Mouse (Mus musculus) heart, postnatal 0 days (tissue): ENCODE results near the gene Nfix.

ENCODE experiments used
- CTCF ChIP-seq: IDR thresholded peaks from 2 replicates; pipeline ENCODE4 v1.5.1; 2016; ENCODE audit warnings: antibody characterized with exemption, control low read depth, low read depth
- EP300 ChIP-seq: IDR thresholded peaks from 2 replicates; pipeline ENCODE4 v1.6.1; 2016; ENCODE audit warnings: antibody characterized with exemption, low read depth

- TF ChIP-seq CTCF = no peak
- TF ChIP-seq EP300 = no peak
Measured at GRCm38 (mm10) chr8:84722530-84722849, 77.7 kb downstream of the Nfix start.
